Mouse (Mus musculus) olfactory bulb, adult 2 months (tissue): ENCODE measurements around the gene Pip4k2c. TPM values are rescaled to one million over a fixed set of nuclear protein-coding genes. Genes with fewer than 3 reads are reported as not detected.

Experiments used
- H3K27ac ChIP-seq: fragments of 200-500 bp; 2 replicates; pipeline ENCODE4 v1.5.1; 2012; ENCODE audit warnings: low read depth, low read length; ENCODE audit not compliant: insufficient read depth
- H3K4me1 ChIP-seq: fragments of 200-500 bp; 2 replicates; pipeline ENCODE4 v1.6.1; 2012; ENCODE audit warnings: low read length; ENCODE audit not compliant: control insufficient read depth, insufficient read depth
- H3K4me3 ChIP-seq: fragments of 200-500 bp; 2 replicates; pipeline ENCODE4 v1.5.1; 2012; ENCODE audit warnings: mild to moderate bottlenecking, low read depth, low read length, moderate library complexity; ENCODE audit not compliant: insufficient read depth
- CTCF ChIP-seq: fragments of 200-500 bp; IDR thresholded peaks from 2 replicates; pipeline ENCODE4 v1.5.1; 2012; ENCODE audit warnings: low read depth, mild to moderate bottlenecking, low read length, moderate library complexity; ENCODE audit not compliant: insufficient read depth
- POLR2A ChIP-seq: fragments of 200-500 bp; IDR thresholded peaks from 2 replicates; pipeline ENCODE4 v1.6.1; 2012; ENCODE audit warnings: mild to moderate bottlenecking, low read depth, low read length, moderate library complexity; ENCODE audit not compliant: insufficient read depth
- WGBS: fragments of 180-500 bp; shearing (Covaris S2); methylation state at CpG from one replicate; pipeline ENCODE4 v1.1.7; 2018; 5-methylcytosine and 5-hydroxymethylcytosine counted together
- polyA plus RNA-seq: library from polyadenylated mRNA; stranded (reverse); fragments of >200 nt; gene quantifications from 2 replicates; pipeline ENCODE4 v1.2.4, GENCODE M21; 2012; ENCODE audit warnings: low replicate concordance; ENCODE audit not compliant: missing spikeins, insufficient read depth, insufficient read length

Pip4k2c gene
- polyA plus RNA-seq, 1 experiment = 102 TPM

- Histone ChIP-seq H3K4me3 (no peak overlapping the region), H3K4me1 (peaks cover 51% of the 10 kb centered on the region), H3K27ac (no peak overlapping the region)
- WGBS = 65% methylated on average over 19 of the region's 19 CpGs
- no peak for TF ChIP-seq POLR2A
- TF ChIP-seq CTCF = no peak
Measured at GRCm38 (mm10) chr10:127191191-127192056, 20.0 kb downstream of the Pip4k2c start.

- no peak for TF ChIP-seq POLR2A
- TF ChIP-seq CTCF = no peak
- WGBS = 48% methylated on average over 14 of the region's 14 CpGs
Measured at GRCm38 (mm10) chr10:127190398-127191190, 20.8 kb downstream of the Pip4k2c start.

GRCm38 (mm10) chr10:127189651-127190381 lies 21.6 kb downstream of the Pip4k2c start, which contains the start of gene Arhgef25:
Gene Arhgef25, minus strand, starts transcription at chr10:127190083.
- Histone ChIP-seq H3K27ac (no peak within 1 kb of the TSS; the same call in 1 of the 2 replicates), H3K4me1 (peaks cover 44% of the 10 kb centered on the region), H3K4me3 (peak within 1 kb of the TSS; percentile 91)
- whole genome bisulfite sequencing = 15% methylated on average over 35 of the region's 35 CpGs
- no peak for TF ChIP-seq POLR2A
- TF ChIP-seq CTCF = no peak

More at GRCm38 (mm10) chr10:127190398-127191190, 20.8 kb downstream of the Pip4k2c start:
- peaks cover 46% of the 10 kb centered on the region for H3K4me1 ChIP-seq
- no peak overlapping the region; the same call in 1 of the 2 replicates for H3K27ac ChIP-seq
- H3K4me3 ChIP-seq = no peak overlapping the region

GRCm38 (mm10) chr10:127189116-127189650 lies 22.2 kb downstream of the Pip4k2c start:
- WGBS = 11% methylated on average over 26 of the region's 26 CpGs
- H3K27ac ChIP-seq = no peak overlapping the region
- peaks cover 41% of the 10 kb centered on the region for H3K4me1 ChIP-seq
- H3K4me3 ChIP-seq = peak overlapping the region; percentile 91
- TF ChIP-seq POLR2A (no peak), CTCF (no peak)

GRCm38 (mm10) chr10:127188465-127189115 lies 22.8 kb downstream of the Pip4k2c start:
- WGBS = under 1% methylated on average over 44 of the region's 46 CpGs
- TF ChIP-seq POLR2A (peak; percentile 43; the same call in 1 of the 2 replicates), CTCF (no peak)
- H3K4me3 ChIP-seq = peak overlapping the region; percentile 91
- no peak overlapping the region for H3K27ac ChIP-seq
- peaks cover 41% of the 10 kb centered on the region for H3K4me1 ChIP-seq

GRCm38 (mm10) chr10:127188079-127188453 lies 23.3 kb downstream of the Pip4k2c start:
- H3K4me1 ChIP-seq = peaks cover 40% of the 10 kb centered on the region

GRCm38 (mm10) chr10:127187371-127188078 lies 23.9 kb downstream of the Pip4k2c start:
- no peak for TF ChIP-seq POLR2A
- no peak for TF ChIP-seq CTCF
- Histone ChIP-seq H3K4me1 (peaks cover 34% of the 10 kb centered on the region), H3K4me3 (peak overlapping the region; percentile 91; the same call in 1 of the 2 replicates), H3K27ac (no peak overlapping the region)
- 36% methylated on average over 10 of the region's 10 CpGs for WGBS

More at GRCm38 (mm10) chr10:127188079-127188453, 23.3 kb downstream of the Pip4k2c start:
- TF ChIP-seq POLR2A (no peak), CTCF (no peak)
- 2% methylated on average over 17 of the region's 21 CpGs for WGBS
- H3K27ac ChIP-seq = no peak overlapping the region
- H3K4me3 ChIP-seq = peak overlapping the region; percentile 91
